Comparison of ENCODE assay signal across 9 mouse cellular contexts in the genomic region with DNA sequence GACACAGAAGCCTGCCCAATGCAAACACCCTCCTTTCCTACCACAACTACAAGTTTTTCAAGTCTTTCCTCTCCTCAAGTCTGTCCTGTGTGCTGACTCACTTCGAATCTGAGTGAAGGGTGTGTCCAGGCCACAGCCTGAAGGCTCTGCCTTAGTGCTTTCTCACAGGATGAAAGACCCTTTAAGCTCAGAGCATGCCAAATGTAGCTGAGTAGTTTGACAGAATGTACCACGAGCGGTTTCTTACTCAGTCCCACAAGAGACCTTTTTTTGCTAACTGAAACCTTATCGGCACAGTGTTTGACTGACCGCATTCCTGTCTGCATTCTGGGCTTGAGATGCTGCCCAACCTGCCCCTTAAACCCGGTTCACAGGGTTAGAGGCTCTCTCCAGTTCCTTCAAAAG.
DNase-seq lines count a peak whose midpoint lies in the region; ATAC-seq lines count a peak whose summit lies in the region.
"Had no signal": no experiment of that assay in that cellular context is flagged by ENCODE, and none has a peak within 500 bp of the region (broad histone marks: within the 10 kb centered on the region; RNA-seq: fewer than 3 reads in every experiment).

No protein-coding gene starts in this region.

- no peak overlapping the region for H3K9ac ChIP-seq in hindbrain, embryonic 16.5 days (ENCODE audit: low read depth, low read length)
- no peak overlapping the region for H3K9ac ChIP-seq in forebrain, embryonic 11.5 days (ENCODE audit: low read length)

- H3K27ac ChIP-seq in hindbrain, embryonic 16.5 days (ENCODE audit: low read depth, low read length): no peak overlapping the region
- no peak overlapping the region for H3K27ac ChIP-seq in forebrain, embryonic 11.5 days (ENCODE audit: low read depth, low read length)

- H3K36me3 ChIP-seq in hindbrain, embryonic 16.5 days (ENCODE audit: control insufficient read depth, insufficient read depth, low read length): no peaks in the 10 kb centered on the region
- H3K36me3 ChIP-seq in forebrain, embryonic 11.5 days (ENCODE audit: control insufficient read depth, insufficient read depth, low read length): no peaks in the 10 kb centered on the region

- whole genome bisulfite sequencing in hindbrain, embryonic 16.5 days: 82% methylated on average over 6 of the region's 6 CpGs
- 85% methylated on average over 6 of the region's 6 CpGs for WGBS in forebrain, embryonic 11.5 days

- no peak overlapping the region for H3K4me2 ChIP-seq in hindbrain, embryonic 16.5 days (ENCODE audit: low read length)
- no peak overlapping the region for H3K4me2 ChIP-seq in forebrain, embryonic 11.5 days (ENCODE audit: low read depth, low read length, severe bottlenecking)

- no peak overlapping the region for H3K4me3 ChIP-seq in hindbrain, embryonic 16.5 days (ENCODE audit: low read length)
- no peak overlapping the region for H3K4me3 ChIP-seq in forebrain, embryonic 11.5 days (ENCODE audit: low read depth, low read length)

- H3K27me3 ChIP-seq in hindbrain, embryonic 16.5 days (replicated peaks; ENCODE audit: control insufficient read depth, insufficient read depth, low read length): no peaks in the 10 kb centered on the region
- no peaks in the 10 kb centered on the region for H3K27me3 ChIP-seq in forebrain, embryonic 11.5 days (ENCODE audit: control insufficient read depth, insufficient read depth, low read length)

- no peaks in the 10 kb centered on the region for H3K4me1 ChIP-seq in hindbrain, embryonic 16.5 days (ENCODE audit: control insufficient read depth, insufficient read depth, low read depth, low read length)
- no peaks in the 10 kb centered on the region for H3K4me1 ChIP-seq in forebrain, embryonic 11.5 days (replicated peaks; ENCODE audit: control insufficient read depth, insufficient read depth, low read length)

- DNase-seq in 3134 (ENCODE audit: extremely low read depth, insufficient read length, low spot score): peak; percentile 71
- DNase-seq in gonadal fat pad, adult 2 months (ENCODE audit: low read depth): peak; percentile 42
- DNase-seq in lung, postnatal 10 days: peak; percentile 49
- no peak for DNase-seq in frontal cortex, postnatal 14 days (ENCODE audit: low spot score in 2 of 2)
- DNase-seq in testis, postnatal 14 days (ENCODE audit: low spot score): no peak
- no peak for DNase-seq in forebrain, embryonic 11.5 days (ENCODE audit: low spot score)
- DNase-seq: thymus, postnatal 25 days had no signal

- no peaks in the 10 kb centered on the region for H3K9me3 ChIP-seq in hindbrain, embryonic 16.5 days (ENCODE audit: control insufficient read depth, low read length)
- H3K9me3 ChIP-seq in forebrain, embryonic 11.5 days (ENCODE audit: control insufficient read depth, low read length): no peaks in the 10 kb centered on the region

- ATAC-seq in CD4-positive, CD25-positive, alpha-beta regulatory T cell, adult 4 months: peak; percentile 53
- ATAC-seq in hindbrain, embryonic 16.5 days: no peak
- no peak for ATAC-seq in forebrain, embryonic 11.5 days (replicated peaks; ENCODE audit: low FRiP score)

Comparison
In these comparisons a context has a peak if more than half of its experiments do, and no peak if none do; other contexts are left out.
1. DNase-seq: peak in 3134 (single experiment), gonadal fat pad, adult 2 months (single experiment) and lung, postnatal 10 days (single experiment); none in frontal cortex, postnatal 14 days (0 of 2), testis, postnatal 14 days (single experiment) and forebrain, embryonic 11.5 days (single experiment).